Comparison of ENCODE assay signal across 11 mouse cellular contexts in genomic region chr13:94122703-94123592, GRCm38 (mm10).
DNase-seq lines count a peak whose midpoint lies in the region; ATAC-seq lines count a peak whose summit lies in the region.
"Had no signal": no experiment of that assay in that cellular context is flagged by ENCODE, and none has a peak within 500 bp of the region (broad histone marks: within the 10 kb centered on the region; RNA-seq: fewer than 3 reads in every experiment).

No protein-coding gene starts in this region.

- 0 out of 2 replicates have a peak, but pooled peaks have one; percentile 6 for ATAC-seq in embryonic facial prominence, embryonic 12.5 days (ENCODE audit: insufficient number of reproducible peaks, insufficient read depth, low FRiP score, low TSS enrichment)
- no peak for ATAC-seq in hindbrain, embryonic 12.5 days (ENCODE audit: low FRiP score)
- ATAC-seq in intestine, embryonic 15.5 days = no peak

- H3K4me3 ChIP-seq in embryonic facial prominence, embryonic 12.5 days = no peak overlapping the region
- no peak overlapping the region for H3K4me3 ChIP-seq in embryonic facial prominence, embryonic 10.5 days
- H3K4me3 ChIP-seq in hindbrain, embryonic 12.5 days = no peak overlapping the region
- no peak overlapping the region for H3K4me3 ChIP-seq in intestine, embryonic 15.5 days (replicated peaks)
- H3K4me3 ChIP-seq: forebrain, embryonic 10.5 days; neural tube, embryonic 12.5 days had no signal

- H3K27me3 ChIP-seq in embryonic facial prominence, embryonic 12.5 days = no peaks in the 10 kb centered on the region
- no peaks in the 10 kb centered on the region for H3K27me3 ChIP-seq in embryonic facial prominence, embryonic 10.5 days (replicated peaks; ENCODE audit: low read depth, poor library complexity, severe bottlenecking)
- H3K27me3 ChIP-seq in hindbrain, embryonic 12.5 days = no peaks in the 10 kb centered on the region
- H3K27me3 ChIP-seq in intestine, embryonic 15.5 days (replicated peaks) = no peaks in the 10 kb centered on the region
- H3K27me3 ChIP-seq: neural tube, embryonic 12.5 days had no signal

- H3K36me3 ChIP-seq in embryonic facial prominence, embryonic 12.5 days = peaks cover 25% of the 10 kb centered on the region; the same call in 1 of the 2 replicates
- H3K36me3 ChIP-seq in embryonic facial prominence, embryonic 10.5 days (replicated peaks) = peaks cover 43% of the 10 kb centered on the region
- H3K36me3 ChIP-seq in hindbrain, embryonic 12.5 days = no peaks in the 10 kb centered on the region
- H3K36me3 ChIP-seq in intestine, embryonic 15.5 days = no peaks in the 10 kb centered on the region
- H3K36me3 ChIP-seq: neural tube, embryonic 12.5 days had no signal

- no peak overlapping the region for H3K4me2 ChIP-seq in embryonic facial prominence, embryonic 12.5 days (replicated peaks)
- no peak overlapping the region for H3K4me2 ChIP-seq in hindbrain, embryonic 12.5 days (replicated peaks)
- H3K4me2 ChIP-seq in intestine, embryonic 15.5 days (replicated peaks) = no peak overlapping the region
- H3K4me2 ChIP-seq: neural tube, embryonic 12.5 days had no signal

- H3K9me3 ChIP-seq in embryonic facial prominence, embryonic 12.5 days = peaks cover 4% of the 10 kb centered on the region; the same call in 1 of the 2 replicates
- peaks cover 3% of the 10 kb centered on the region; the same call in 1 of the 2 replicates for H3K9me3 ChIP-seq in embryonic facial prominence, embryonic 10.5 days
- H3K9me3 ChIP-seq in hindbrain, embryonic 12.5 days (replicated peaks) = 0 out of 2 replicates have a peak, but pooled peaks cover 2% of the 10 kb centered on the region
- H3K9me3 ChIP-seq in intestine, embryonic 15.5 days = no peaks in the 10 kb centered on the region

- DNase-seq in embryonic facial prominence, embryonic 10.5 days (ENCODE audit: low spot score) = no peak
- DNase-seq in thymus, postnatal 0 days (ENCODE audit: low spot score) = peak; percentile 51
- no peak for DNase-seq in thymus, adult 18-20 months
- DNase-seq in heart, postnatal 14 days = peak; percentile 38 to 49
- no peak for DNase-seq in embryo, embryonic 10 days (ENCODE audit: low spot score)
- DNase-seq: B cell, adult 2 months had no signal

- H3K4me1 ChIP-seq in embryonic facial prominence, embryonic 12.5 days = no peaks in the 10 kb centered on the region
- peaks cover 3% of the 10 kb centered on the region; the same call in 1 of the 2 replicates for H3K4me1 ChIP-seq in embryonic facial prominence, embryonic 10.5 days
- H3K4me1 ChIP-seq in hindbrain, embryonic 12.5 days = no peaks in the 10 kb centered on the region
- H3K4me1 ChIP-seq in intestine, embryonic 15.5 days (replicated peaks) = no peaks in the 10 kb centered on the region
- H3K4me1 ChIP-seq: forebrain, embryonic 10.5 days; neural tube, embryonic 12.5 days had no signal

- H3K9ac ChIP-seq in embryonic facial prominence, embryonic 12.5 days = no peak overlapping the region
- no peak overlapping the region for H3K9ac ChIP-seq in hindbrain, embryonic 12.5 days
- no peak overlapping the region for H3K9ac ChIP-seq in intestine, embryonic 15.5 days
- H3K9ac ChIP-seq: neural tube, embryonic 12.5 days had no signal

- 82% methylated on average over 16 of the region's 16 CpGs for WGBS in embryonic facial prominence, embryonic 12.5 days
- 91% methylated on average over 16 of the region's 16 CpGs for WGBS in embryonic facial prominence, embryonic 10.5 days
- WGBS in hindbrain, embryonic 12.5 days = 89% methylated on average over 16 of the region's 16 CpGs
- 73% methylated on average over 16 of the region's 16 CpGs for WGBS in intestine, embryonic 15.5 days

- no peak overlapping the region for H3K27ac ChIP-seq in embryonic facial prominence, embryonic 12.5 days
- no peak overlapping the region for H3K27ac ChIP-seq in embryonic facial prominence, embryonic 10.5 days (replicated peaks)
- H3K27ac ChIP-seq in hindbrain, embryonic 12.5 days = no peak overlapping the region
- H3K27ac ChIP-seq in intestine, embryonic 15.5 days = no peak overlapping the region
- H3K27ac ChIP-seq: forebrain, embryonic 10.5 days; neural tube, embryonic 12.5 days had no signal

- intact Hi-C loops in heart, postnatal 14 days (cut with DNase I) = no loop called here

Comparison
In these comparisons a context has a peak if more than half of its experiments do, and no peak if none do; other contexts are left out.
1. DNase-seq: peak in thymus, postnatal 0 days (single experiment) and heart, postnatal 14 days (2 of 2); none in embryonic facial prominence, embryonic 10.5 days (single experiment), thymus, adult 18-20 months (0 of 2) and embryo, embryonic 10 days (single experiment).